Mouse (Mus musculus) MEL (cell line): Measurements from ENCODE around the gene Man2a2.
A peak's percentile ranks its signal among the peaks of the same experiment; 100 is the strongest.

ENCODE experiments used
- CTCF ChIP-seq, 3 experiments: IDR thresholded peaks in 2 of 3; conservative IDR thresholded peaks in 1 of 3; 2 replicates each; pipeline ENCODE4 v1.5.1; 2011 to 2012; ENCODE audit warnings: low read length in 3 of 3, low read depth in 2 of 3, mild to moderate bottlenecking in 2 of 3, improper control_type of control experiment in 1 of 3, inconsistent platforms in 1 of 3, mixed read lengths in 1 of 3, moderate library complexity in 1 of 3; ENCODE audit not compliant: control insufficient read depth in 1 of 3, insufficient read depth in 1 of 3, poor library complexity in 1 of 3, severe bottlenecking in 1 of 3
- KAT2A ChIP-seq: conservative IDR thresholded peaks from 2 replicates; pipeline ENCODE4 v1.6.1; 2012; ENCODE audit warnings: low read depth, low read length, improper control_type of control experiment, inconsistent platforms
- MAFK ChIP-seq: IDR thresholded peaks from 2 replicates; pipeline ENCODE4 v1.6.1; 2011; ENCODE audit warnings: low read depth, mild to moderate bottlenecking, low read length, improper control_type of control experiment, borderline replicate concordance
- POLR2A ChIP-seq, 2 experiments: IDR thresholded peaks; 2 replicates each; pipeline ENCODE4 v1.6.1; 2011 to 2012; ENCODE audit warnings: low read length in 2 of 2, mild to moderate bottlenecking in 2 of 2, control low read depth in 1 of 2, improper control_type of control experiment in 1 of 2, low read depth in 1 of 2, moderate library complexity in 1 of 2; ENCODE audit not compliant: control insufficient read depth in 1 of 2, insufficient read depth in 1 of 2, poor library complexity in 1 of 2
- SIN3A ChIP-seq: IDR thresholded peaks from 2 replicates; pipeline ENCODE4 v1.6.1; 2012; ENCODE audit warnings: low read length, improper control_type of control experiment, inconsistent platforms
- TCF12 ChIP-seq: IDR thresholded peaks from 2 replicates; pipeline ENCODE4 v1.6.1; 2014; ENCODE audit warnings: low read depth, mild to moderate bottlenecking, inconsistent platforms, low read length, improper control_type of control experiment, moderate library complexity

- TF ChIP-seq KAT2A = no peak; the same call in 1 of the 2 replicates
- peak; percentile 39; the same call in 1 of the 2 replicates for TF ChIP-seq TCF12
- peak; percentile 87 to 96; a peak in 3 of 4 replicates for TF ChIP-seq POLR2A (IDR thresholded peaks at IDR 0.05; ENCODE audit: control insufficient read depth in 1 of 2, insufficient read depth in 1 of 2, low read depth in 1 of 2, low read length in 2 of 2, poor library complexity in 1 of 2)
- TF ChIP-seq MAFK = no peak
- TF ChIP-seq SIN3A = peak; percentile 97
- no peak for TF ChIP-seq CTCF (IDR thresholded peaks at IDR 0.05 in 2 of 3, conservative IDR thresholded peaks at IDR 0.05 in 1 of 3; ENCODE audit: control insufficient read depth in 1 of 3, insufficient read depth in 1 of 3, low read depth in 2 of 3, low read length in 3 of 3, poor library complexity in 1 of 3, severe bottlenecking in 1 of 3)
These were observed 46.9 kb downstream of the Man2a2 start, which contains the start of gene Rccd1 for GRCm38 (mm10) chr7:80324043-80324815.
